Mouse (Mus musculus): ENCODE measurements around the gene Pigl. TPM values are rescaled to one million over a fixed set of nuclear protein-coding genes. Genes with fewer than 3 reads are reported as not detected.
A peak's percentile ranks its signal among the peaks of the same experiment; 100 is the strongest.
"Not testable (repeated sequence)": the region's sequence is repeated elsewhere in the genome, so short reads cannot be mapped to it uniquely, and the experiment has no call there.

The Pigl gene
- polyA plus RNA-seq, 1 experiment: 5.3 TPM

DNA sequence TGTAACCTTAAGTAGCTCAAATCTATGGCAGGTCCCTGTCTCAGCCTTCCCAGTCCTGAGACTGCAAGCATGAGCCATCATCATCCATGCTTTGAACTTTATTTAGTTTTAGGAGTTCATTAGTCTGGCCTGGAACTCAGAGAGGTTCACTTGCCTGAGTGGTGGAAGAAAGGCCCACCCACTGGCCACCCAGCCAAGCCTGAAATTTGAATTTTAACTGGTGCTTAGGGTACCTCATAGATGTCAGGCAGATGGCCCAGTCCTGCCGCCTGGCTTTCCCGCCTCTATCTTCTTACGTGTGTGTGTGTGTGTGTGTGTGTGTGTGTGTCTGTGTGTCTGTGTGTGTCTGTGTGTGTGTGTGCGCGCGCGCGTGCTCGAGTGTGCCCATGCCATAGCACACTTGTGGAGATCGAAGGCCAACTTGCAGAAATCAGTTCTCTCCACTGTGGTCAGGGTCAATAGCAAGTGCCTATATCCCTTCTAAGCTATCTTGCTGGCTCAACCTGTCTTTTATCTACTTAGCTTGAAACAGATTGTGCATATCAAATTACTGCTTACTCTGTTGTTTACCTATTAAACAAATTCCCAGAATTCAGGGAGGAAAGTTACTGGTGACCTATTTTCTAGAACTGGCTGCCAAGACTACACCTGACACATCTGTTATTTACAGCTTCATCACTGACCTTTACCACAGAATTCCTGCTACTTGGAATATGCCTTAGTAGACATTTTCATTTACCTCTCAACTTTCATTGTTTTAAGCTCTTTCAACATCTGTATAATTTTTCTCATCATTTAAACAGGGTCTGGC, 29.5 kb downstream of the Pigl start:
- H3K4me3 ChIP-seq (replicated peaks; ENCODE audit: extremely low read depth, low read depth, low read length): no peak overlapping the region
- TF ChIP-seq CTCF (IDR thresholded peaks at IDR 0.05; ENCODE audit: insufficient read depth, low read length) (no peak), POLR2A (IDR thresholded peaks at IDR 0.05; ENCODE audit: borderline replicate concordance, extremely low read depth, low read depth, low read length) (no peak)
- no peaks in the 10 kb centered on the region; the same call in 1 of the 2 replicates for H3K4me1 ChIP-seq (ENCODE audit: control insufficient read depth, insufficient read depth, low read length)
- no peak for DNase-seq
- 93% methylated on average over 10 of the region's 10 CpGs for WGBS

DNA sequence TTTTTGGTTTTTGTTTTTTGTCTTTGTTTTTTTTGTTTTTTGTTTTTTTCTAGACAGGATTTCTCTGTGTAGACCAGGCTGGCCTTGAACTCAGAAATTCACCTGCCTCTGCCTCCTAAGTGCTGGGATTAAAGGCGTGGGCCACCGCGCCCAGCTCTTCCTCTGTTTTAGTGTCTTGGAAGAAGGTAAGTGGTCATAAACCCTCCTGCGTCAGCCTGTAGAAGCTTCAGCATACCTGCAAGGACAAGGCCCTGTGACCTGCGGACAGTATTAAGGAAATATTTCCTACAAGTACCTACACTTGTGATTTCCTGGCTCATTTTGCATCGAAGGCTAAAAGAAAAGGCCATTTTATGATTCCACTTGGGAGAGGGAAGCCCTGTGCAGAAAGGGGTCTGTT, 35.4 kb downstream of the Pigl start:
- WGBS: 91% methylated on average over 6 of the region's 6 CpGs
- no peak for DNase-seq
- H3K4me1 ChIP-seq (ENCODE audit: control insufficient read depth, insufficient read depth, low read length): peaks cover 12% of the 10 kb centered on the region
- no peak for TF ChIP-seq CTCF (IDR thresholded peaks at IDR 0.05; ENCODE audit: insufficient read depth, low read length)
- TF ChIP-seq POLR2A (IDR thresholded peaks at IDR 0.05; ENCODE audit: borderline replicate concordance, extremely low read depth, low read depth, low read length): no peak
- H3K4me3 ChIP-seq (replicated peaks; ENCODE audit: extremely low read depth, low read depth, low read length): no peak overlapping the region

DNA sequence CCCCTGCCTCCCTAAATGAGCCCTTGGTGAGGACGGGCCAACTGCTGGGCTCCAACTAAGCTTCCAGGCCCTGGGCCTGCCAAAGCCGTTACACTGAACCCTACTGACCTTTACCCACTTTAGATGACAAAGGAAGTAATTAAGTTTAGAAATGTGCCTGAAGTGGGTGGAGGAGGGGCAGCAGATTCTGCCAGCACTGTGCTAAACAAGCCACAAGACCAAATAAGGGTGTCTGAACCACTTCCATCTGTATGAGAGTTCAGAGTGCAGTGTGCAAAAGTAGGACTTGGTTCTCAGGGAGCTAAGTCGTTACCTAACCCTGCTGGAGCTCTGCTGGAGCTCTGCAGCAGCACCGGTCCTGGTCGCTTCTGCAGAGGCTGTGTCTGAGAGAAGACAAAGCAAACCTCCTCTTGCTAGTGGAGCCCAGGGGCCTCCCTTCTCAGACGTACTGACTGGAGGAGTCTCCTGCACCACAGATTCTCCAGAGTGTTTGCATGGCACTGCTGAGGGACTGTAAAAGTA, 36.6 kb downstream of the Pigl start:
- no peak overlapping the region for H3K4me3 ChIP-seq (replicated peaks; ENCODE audit: extremely low read depth, low read depth, low read length)
- peak; percentile 69 for DNase-seq
- WGBS: 3% methylated on average over 6 of the region's 6 CpGs
- TF ChIP-seq CTCF (IDR thresholded peaks at IDR 0.05; ENCODE audit: insufficient read depth, low read length) (no peak), POLR2A (IDR thresholded peaks at IDR 0.05; ENCODE audit: borderline replicate concordance, extremely low read depth, low read depth, low read length) (peak; percentile 33; the same call in 1 of the 2 replicates)
- peaks cover 12% of the 10 kb centered on the region for H3K4me1 ChIP-seq (ENCODE audit: control insufficient read depth, insufficient read depth, low read length)

DNA sequence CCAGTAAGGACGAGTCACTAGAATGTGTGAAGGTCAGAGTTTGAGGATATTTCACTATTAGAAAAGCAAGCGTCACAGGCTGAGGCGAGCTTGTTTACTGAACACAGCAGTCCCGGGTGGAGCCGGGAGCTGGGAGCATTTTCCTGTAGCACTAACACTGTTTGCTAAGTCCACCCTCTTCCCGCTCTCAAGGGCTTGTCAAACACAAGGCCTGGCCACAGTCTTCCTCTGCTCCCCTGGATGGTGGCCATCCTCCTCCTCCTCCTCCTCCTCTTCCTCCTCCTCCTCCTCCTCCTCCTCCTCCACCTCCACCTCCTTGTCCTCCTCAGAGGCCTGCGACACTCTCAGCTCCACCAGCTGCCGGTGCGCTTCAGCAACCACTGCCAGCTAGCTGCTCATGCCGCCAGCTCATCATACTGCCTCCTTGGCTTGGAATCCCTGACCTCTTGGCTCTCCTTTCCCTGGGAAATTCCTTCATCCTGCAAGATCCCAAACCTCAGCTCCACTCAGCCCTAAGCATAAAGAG, 37.1 kb downstream of the Pigl start:
- Histone ChIP-seq H3K4me3 (replicated peaks; ENCODE audit: extremely low read depth, low read depth, low read length) (no peak overlapping the region), H3K4me1 (ENCODE audit: control insufficient read depth, insufficient read depth, low read length) (peaks cover 12% of the 10 kb centered on the region)
- 7% methylated on average over 9 of the region's 10 CpGs for WGBS
- DNase-seq: no peak
- TF ChIP-seq CTCF (IDR thresholded peaks at IDR 0.05; ENCODE audit: insufficient read depth, low read length): no peak
- no peak for TF ChIP-seq POLR2A (IDR thresholded peaks at IDR 0.05; ENCODE audit: borderline replicate concordance, extremely low read depth, low read depth, low read length)

DNA sequence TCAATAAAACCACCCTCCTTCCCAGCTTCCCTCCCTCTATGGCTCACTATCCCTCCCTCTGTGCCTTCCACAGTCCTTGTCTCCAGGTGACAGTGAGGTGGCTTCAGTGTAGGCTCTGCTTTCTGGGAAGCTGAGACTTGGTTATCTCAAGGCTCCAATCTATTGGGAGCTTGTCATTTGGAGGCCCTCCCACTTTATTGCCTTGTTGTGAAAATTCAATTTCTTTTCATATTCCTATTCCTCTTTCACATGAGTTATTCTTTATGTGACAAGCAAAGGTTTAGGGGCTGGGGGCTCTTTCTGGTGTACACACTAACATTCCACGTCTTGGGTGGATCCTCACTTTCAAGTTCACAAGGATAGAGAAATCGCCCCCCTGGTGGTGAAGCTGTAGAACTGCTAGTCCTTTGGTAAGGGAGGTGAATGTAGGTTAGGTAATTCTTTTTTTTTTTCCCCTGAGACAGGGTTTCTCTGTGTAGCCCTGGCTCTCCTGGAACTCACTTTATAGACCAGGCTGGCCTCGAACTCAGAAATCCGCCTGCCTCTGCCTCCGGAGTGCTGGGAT, 38.0 kb downstream of the Pigl start:
- peaks cover 12% of the 10 kb centered on the region for H3K4me1 ChIP-seq (ENCODE audit: control insufficient read depth, insufficient read depth, low read length)
- DNase-seq: peak; percentile 45
- TF ChIP-seq POLR2A (IDR thresholded peaks at IDR 0.05; ENCODE audit: borderline replicate concordance, extremely low read depth, low read depth, low read length): no peak
- TF ChIP-seq CTCF (IDR thresholded peaks at IDR 0.05; ENCODE audit: insufficient read depth, low read length): peak; percentile 36
- no peak overlapping the region for H3K4me3 ChIP-seq (replicated peaks; ENCODE audit: extremely low read depth, low read depth, low read length)
- 49% methylated on average over 5 of the region's 5 CpGs for WGBS

DNA sequence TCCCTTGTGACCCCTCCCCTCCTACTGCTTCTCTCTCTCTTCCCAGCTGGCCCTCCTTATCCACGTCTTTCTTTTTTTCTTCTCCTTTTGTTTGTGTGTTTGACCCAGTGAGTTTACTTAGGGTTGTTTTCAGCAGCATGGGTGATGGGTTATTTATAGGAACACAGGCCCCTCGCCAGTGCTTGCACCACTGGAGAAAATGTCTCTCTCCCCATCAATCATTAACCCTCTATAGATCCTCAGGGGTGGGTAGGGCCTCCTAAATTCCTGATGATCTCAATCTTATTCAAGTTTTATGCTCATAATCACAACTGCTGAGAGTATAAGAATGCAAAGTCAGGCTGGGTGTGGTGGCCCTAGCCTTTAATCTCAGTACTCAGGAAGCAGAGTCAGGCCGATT, 38.9 kb downstream of the Pigl start:
- DNase-seq: no peak
- WGBS: 50% methylated on average over 3 of the region's 3 CpGs
- TF ChIP-seq CTCF (IDR thresholded peaks at IDR 0.05; ENCODE audit: insufficient read depth, low read length): no peak
- TF ChIP-seq POLR2A (IDR thresholded peaks at IDR 0.05; ENCODE audit: borderline replicate concordance, extremely low read depth, low read depth, low read length): no peak
- H3K4me1 ChIP-seq (ENCODE audit: control insufficient read depth, insufficient read depth, low read length): peaks cover 12% of the 10 kb centered on the region
- no peak overlapping the region for H3K4me3 ChIP-seq (replicated peaks; ENCODE audit: extremely low read depth, low read depth, low read length)

DNA sequence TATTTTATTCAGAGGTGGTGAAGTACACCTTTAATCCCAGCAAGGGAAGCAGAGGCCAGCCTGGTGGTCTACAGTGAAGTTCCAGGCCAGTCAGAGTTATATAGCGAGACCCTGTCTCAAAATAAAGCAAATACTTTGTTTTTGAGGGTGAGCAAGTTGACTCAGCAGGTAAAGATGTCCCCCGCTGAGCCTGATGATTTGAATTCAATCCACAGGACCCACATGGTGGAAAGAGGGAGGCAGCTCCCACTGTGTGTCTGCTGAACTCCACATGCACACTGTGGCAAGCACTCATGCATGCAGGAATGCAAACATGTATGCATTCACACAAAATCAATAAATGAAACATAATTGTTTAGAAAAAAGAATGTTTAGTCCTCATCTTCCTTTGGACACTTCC, 40.5 kb downstream of the Pigl start:
- TF ChIP-seq CTCF (IDR thresholded peaks at IDR 0.05; ENCODE audit: insufficient read depth, low read length) (no peak), POLR2A (IDR thresholded peaks at IDR 0.05; ENCODE audit: borderline replicate concordance, extremely low read depth, low read depth, low read length) (no peak)
- DNase-seq: no peak
- Histone ChIP-seq H3K4me3 (replicated peaks; ENCODE audit: extremely low read depth, low read depth, low read length) (no peak overlapping the region), H3K4me1 (ENCODE audit: control insufficient read depth, insufficient read depth, low read length) (peaks cover 12% of the 10 kb centered on the region)
- 96% methylated on average over 2 of the region's 2 CpGs for WGBS

DNA sequence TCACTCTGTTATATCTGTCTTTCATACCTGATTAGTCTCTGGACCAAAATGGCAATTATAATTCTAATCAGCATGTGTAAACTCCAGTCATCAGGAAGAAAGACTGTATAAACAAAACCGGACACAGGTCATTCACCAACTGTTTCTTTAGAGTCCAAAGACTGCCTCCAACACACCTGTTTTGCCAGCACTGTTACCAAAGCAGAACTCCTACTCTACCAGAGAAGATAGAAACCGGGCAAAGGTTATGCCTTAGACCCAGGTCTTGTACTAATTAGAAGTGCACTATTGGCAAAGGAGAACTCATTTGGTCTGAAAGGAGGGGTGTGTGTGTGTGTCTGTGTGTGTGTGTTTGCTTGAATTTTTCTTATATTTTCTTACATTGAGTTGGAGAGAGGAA, 42.3 kb downstream of the Pigl start:
- WGBS: 69% methylated on average over 2 of the region's 2 CpGs
- DNase-seq: no peak
- Histone ChIP-seq H3K4me1 (ENCODE audit: control insufficient read depth, insufficient read depth, low read length) (peaks cover 1% of the 10 kb centered on the region), H3K4me3 (replicated peaks; ENCODE audit: extremely low read depth, low read depth, low read length) (no peak overlapping the region)
- no peak for TF ChIP-seq POLR2A (IDR thresholded peaks at IDR 0.05; ENCODE audit: borderline replicate concordance, extremely low read depth, low read depth, low read length)
- no peak for TF ChIP-seq CTCF (IDR thresholded peaks at IDR 0.05; ENCODE audit: insufficient read depth, low read length)

DNA sequence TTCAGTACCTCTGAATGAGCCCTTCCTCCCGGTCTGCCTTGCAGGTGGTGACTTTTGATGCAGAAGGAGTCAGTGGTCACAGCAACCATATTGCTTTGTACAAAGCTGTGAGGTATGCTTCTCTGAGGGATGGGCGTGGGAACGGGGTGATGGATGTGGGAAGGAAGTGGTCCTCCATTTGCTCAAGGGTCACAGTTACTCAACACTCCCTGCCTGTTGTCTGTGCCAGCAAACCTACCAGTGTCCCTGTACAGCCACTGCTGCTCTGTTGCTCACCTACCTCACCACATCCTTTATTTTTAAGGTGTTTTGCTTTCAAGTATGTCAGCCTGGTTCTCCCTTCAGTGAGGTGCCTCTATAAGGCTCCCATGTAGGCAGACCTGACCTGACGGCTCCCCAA, 49.4 kb downstream of the Pigl start:
- Histone ChIP-seq H3K4me1 (ENCODE audit: control insufficient read depth, insufficient read depth, low read length) (no peaks in the 10 kb centered on the region), H3K4me3 (replicated peaks; ENCODE audit: extremely low read depth, low read depth, low read length) (no peak overlapping the region)
- no peak for DNase-seq
- WGBS: 86% methylated on average over 4 of the region's 4 CpGs
- no peak for TF ChIP-seq POLR2A (IDR thresholded peaks at IDR 0.05; ENCODE audit: borderline replicate concordance, extremely low read depth, low read depth, low read length)
- no peak for TF ChIP-seq CTCF (IDR thresholded peaks at IDR 0.05; ENCODE audit: insufficient read depth, low read length)

DNA sequence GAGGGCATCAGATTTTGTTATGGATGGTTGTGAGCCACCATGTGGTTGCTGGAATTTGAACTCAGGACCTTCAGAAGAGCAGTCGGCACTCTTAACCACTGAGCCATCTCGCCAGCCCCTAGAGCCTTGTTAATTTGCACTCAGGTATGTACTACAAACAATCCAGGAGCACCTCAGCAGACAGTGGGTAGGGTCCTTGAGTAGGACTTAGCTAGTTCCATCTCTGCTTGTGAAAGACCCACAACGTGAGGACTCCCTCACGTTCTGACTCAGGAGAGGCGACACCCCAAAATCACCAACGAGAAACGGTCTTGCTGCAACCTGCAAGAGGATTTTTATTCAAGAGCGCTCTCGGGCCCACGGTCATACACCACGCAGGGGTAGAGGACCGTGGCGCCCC, 50.1 kb downstream of the Pigl start:
- not testable (repeated sequence) for H3K4me1 ChIP-seq (ENCODE audit: control insufficient read depth, insufficient read depth, low read length); DNase-seq; H3K4me3 ChIP-seq (replicated peaks; ENCODE audit: extremely low read depth, low read depth, low read length)
- WGBS: 96% methylated on average over 13 of the region's 13 CpGs

DNA sequence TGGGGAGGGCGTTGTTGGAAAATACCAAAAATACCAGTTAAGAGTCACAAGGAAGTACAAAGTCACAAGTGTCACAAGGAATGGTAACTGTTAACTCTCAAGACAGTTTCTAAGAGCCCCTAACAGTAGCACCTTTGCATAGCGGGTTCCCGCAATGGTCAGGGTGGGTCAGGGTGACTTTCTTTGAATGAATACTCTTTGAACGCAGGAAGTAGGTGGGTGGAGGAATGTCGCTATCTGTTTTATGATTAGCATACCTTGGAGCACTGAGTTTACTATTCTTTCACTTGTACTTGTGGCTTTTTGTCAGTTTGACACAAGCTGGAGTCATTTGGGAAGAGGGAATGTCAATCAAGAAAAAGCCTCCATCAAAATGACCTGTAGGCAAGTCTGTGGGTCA, 50.6 kb downstream of the Pigl start:
- DNase-seq; H3K4me1 ChIP-seq (ENCODE audit: control insufficient read depth, insufficient read depth, low read length); H3K4me3 ChIP-seq (replicated peaks; ENCODE audit: extremely low read depth, low read depth, low read length): not testable (repeated sequence)
- WGBS: 94% methylated on average over 5 of the region's 5 CpGs

All from lung, adult 2 months (tissue).